Mouse (Mus musculus): ENCODE results near the gene Txk. TPM values are rescaled to one million over a fixed set of nuclear protein-coding genes. Genes with fewer than 3 reads are reported as not detected.

Gene Txk
- polyA plus RNA-seq, 1 experiment from 2014 or later: 0.23 TPM

DNA sequence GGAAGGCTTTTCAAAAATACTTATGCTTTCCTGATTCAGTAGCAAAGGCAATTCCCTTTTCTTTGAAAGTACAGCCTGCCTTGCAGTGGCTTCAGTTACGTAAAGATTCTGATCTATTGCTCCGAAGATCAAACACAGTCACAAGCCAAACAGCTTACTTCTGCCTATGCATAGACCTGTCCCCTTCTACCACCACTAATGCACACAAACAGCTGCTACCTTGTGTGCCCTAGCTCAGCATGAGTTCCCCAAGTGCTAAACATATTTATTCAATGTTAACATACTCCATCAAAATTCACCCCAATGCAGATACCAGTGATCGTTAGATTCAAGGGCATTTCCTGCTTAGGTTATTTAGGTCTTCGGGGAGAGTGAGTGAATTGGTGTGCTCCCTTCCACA, 6.1 kb downstream of the Txk start:
- Histone ChIP-seq H3K9ac (ENCODE audit: low read length) (no peak overlapping the region), H3K4me3 (ENCODE audit: low read depth, low read length) (no peak overlapping the region), H3K4me2 (ENCODE audit: low read length) (no peak overlapping the region), H3K27me3 (replicated peaks; ENCODE audit: control insufficient read depth, insufficient read depth, low read length) (no peaks in the 10 kb centered on the region), H3K9me3 (ENCODE audit: control insufficient read depth, low read length) (no peaks in the 10 kb centered on the region), H3K27ac (ENCODE audit: low read depth) (no peak overlapping the region), H3K4me1 (replicated peaks; ENCODE audit: control insufficient read depth, insufficient read depth, low read length) (no peaks in the 10 kb centered on the region), H3K36me3 (ENCODE audit: control insufficient read depth, insufficient read depth, low read length) (no peaks in the 10 kb centered on the region)
- DNase-seq (ENCODE audit: low spot score) (no peak), ATAC-seq (replicated peaks; ENCODE audit: low FRiP score, low TSS enrichment, low read depth) (no peak)
- 61% methylated on average over 4 of the region's 4 CpGs for WGBS

DNA sequence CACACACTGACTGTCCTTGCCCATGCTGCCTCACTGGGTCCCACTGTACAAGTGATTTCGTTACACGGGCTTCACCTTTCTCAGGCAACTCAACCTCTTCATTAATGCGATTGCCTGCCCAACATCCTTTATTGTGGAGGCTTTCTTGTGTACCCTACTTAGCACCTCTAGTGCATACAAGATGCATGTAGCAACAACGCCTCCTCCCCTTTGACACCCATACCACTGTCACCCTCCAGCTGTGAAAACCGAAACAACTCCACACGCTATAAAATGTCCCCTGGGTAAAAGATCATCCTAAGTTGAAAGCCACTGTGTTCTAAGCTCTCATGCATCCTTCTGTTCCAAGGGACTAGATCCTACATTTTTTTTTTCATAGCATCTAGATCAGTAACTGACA, 9.5 kb downstream of the Txk start:
- Histone ChIP-seq H3K27me3 (replicated peaks; ENCODE audit: control insufficient read depth, insufficient read depth, low read length) (no peaks in the 10 kb centered on the region), H3K27ac (ENCODE audit: low read depth) (no peak overlapping the region), H3K36me3 (ENCODE audit: control insufficient read depth, insufficient read depth, low read length) (no peaks in the 10 kb centered on the region), H3K4me1 (replicated peaks; ENCODE audit: control insufficient read depth, insufficient read depth, low read length) (no peaks in the 10 kb centered on the region), H3K9me3 (ENCODE audit: control insufficient read depth, low read length) (no peaks in the 10 kb centered on the region), H3K4me3 (ENCODE audit: low read depth, low read length) (no peak overlapping the region), H3K4me2 (ENCODE audit: low read length) (no peak overlapping the region), H3K9ac (ENCODE audit: low read length) (no peak overlapping the region)
- WGBS: 91% methylated on average over 6 of the region's 6 CpGs
- no peak for ATAC-seq (replicated peaks; ENCODE audit: low FRiP score, low TSS enrichment, low read depth)
- no peak for DNase-seq (ENCODE audit: low spot score)

DNA sequence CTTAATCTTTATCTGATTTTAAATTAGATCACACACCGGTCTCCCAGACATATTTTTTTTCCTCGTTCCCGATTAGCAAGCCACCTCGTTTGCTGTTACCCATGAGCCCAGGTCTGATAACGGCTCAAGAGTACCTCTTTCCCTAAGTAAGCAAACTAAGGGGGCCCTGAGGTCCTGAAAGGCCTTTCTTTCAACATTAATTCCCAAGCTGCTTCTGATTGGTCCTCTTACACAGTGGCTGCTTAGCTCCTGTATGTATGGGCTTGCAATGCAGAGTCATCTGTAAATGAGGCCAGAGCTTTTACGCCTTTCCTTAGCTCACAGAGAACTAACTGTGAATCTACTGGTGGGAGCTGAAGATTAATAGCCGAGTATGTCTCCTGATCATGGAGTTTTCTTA, 15.7 kb downstream of the Txk start:
- H3K9ac ChIP-seq (ENCODE audit: low read length): no peak overlapping the region
- H3K4me2 ChIP-seq (ENCODE audit: low read length): no peak overlapping the region
- no peak overlapping the region for H3K4me3 ChIP-seq (ENCODE audit: low read depth, low read length)
- WGBS: 55% methylated on average over 7 of the region's 7 CpGs
- ATAC-seq (replicated peaks; ENCODE audit: low FRiP score, low TSS enrichment, low read depth) (no peak), DNase-seq (ENCODE audit: low spot score) (no peak)
- no peaks in the 10 kb centered on the region for H3K36me3 ChIP-seq (ENCODE audit: control insufficient read depth, insufficient read depth, low read length)
- no peak overlapping the region for H3K27ac ChIP-seq (ENCODE audit: low read depth)
- no peaks in the 10 kb centered on the region for H3K27me3 ChIP-seq (replicated peaks; ENCODE audit: control insufficient read depth, insufficient read depth, low read length)
- no peaks in the 10 kb centered on the region for H3K9me3 ChIP-seq (ENCODE audit: control insufficient read depth, low read length)
- H3K4me1 ChIP-seq (replicated peaks; ENCODE audit: control insufficient read depth, insufficient read depth, low read length): no peaks in the 10 kb centered on the region

DNA sequence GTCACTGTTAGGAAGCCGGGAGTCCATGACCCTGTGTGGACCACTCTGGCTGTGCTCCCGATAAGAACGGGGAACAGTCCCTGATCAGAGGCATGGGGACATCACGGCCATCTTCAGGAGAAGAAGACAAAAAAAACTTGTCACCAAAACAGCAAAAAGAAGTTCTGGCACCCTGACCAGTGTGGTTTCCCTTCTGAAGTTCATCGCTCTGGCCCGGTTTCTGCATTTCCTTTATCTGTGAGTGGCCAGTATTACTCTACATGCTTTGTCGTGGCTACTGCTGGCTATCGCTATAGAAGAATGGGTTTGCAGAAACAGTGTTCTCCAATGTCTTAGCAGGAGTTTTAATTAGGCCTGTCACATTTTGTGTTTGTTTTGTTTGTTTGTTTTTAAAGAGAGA, 16.1 kb downstream of the Txk start:
- no peaks in the 10 kb centered on the region for H3K9me3 ChIP-seq (ENCODE audit: control insufficient read depth, low read length)
- 58% methylated on average over 8 of the region's 8 CpGs for WGBS
- no peak overlapping the region for H3K4me3 ChIP-seq (ENCODE audit: low read depth, low read length)
- no peak overlapping the region for H3K9ac ChIP-seq (ENCODE audit: low read length)
- no peaks in the 10 kb centered on the region for H3K27me3 ChIP-seq (replicated peaks; ENCODE audit: control insufficient read depth, insufficient read depth, low read length)
- H3K4me1 ChIP-seq (replicated peaks; ENCODE audit: control insufficient read depth, insufficient read depth, low read length): no peaks in the 10 kb centered on the region
- ATAC-seq (replicated peaks; ENCODE audit: low FRiP score, low TSS enrichment, low read depth) (no peak), DNase-seq (ENCODE audit: low spot score) (no peak)
- H3K27ac ChIP-seq (ENCODE audit: low read depth): no peak overlapping the region
- H3K36me3 ChIP-seq (ENCODE audit: control insufficient read depth, insufficient read depth, low read length): no peaks in the 10 kb centered on the region
- H3K4me2 ChIP-seq (ENCODE audit: low read length): no peak overlapping the region

DNA sequence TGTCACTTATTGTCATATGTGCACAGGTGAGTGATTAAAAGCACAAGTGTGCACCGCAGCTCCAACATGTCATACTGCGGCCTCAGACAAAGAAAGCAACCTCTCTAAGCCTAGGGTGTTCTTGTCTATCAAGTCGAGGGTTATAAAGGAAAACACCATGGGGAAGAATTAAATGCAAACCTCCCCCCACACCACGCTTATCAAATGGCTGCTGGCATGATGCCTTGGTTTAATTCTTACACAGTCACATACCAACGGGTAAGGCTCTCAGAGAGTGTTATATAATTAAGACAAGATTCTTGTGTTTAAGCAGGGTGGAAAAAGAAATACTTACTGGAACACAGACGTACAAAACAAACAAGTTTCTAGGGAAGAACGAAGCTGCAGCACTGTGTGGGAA, 16.8 kb downstream of the Txk start:
- Histone ChIP-seq H3K9ac (ENCODE audit: low read length) (no peak overlapping the region), H3K27ac (ENCODE audit: low read depth) (no peak overlapping the region), H3K36me3 (ENCODE audit: control insufficient read depth, insufficient read depth, low read length) (no peaks in the 10 kb centered on the region), H3K9me3 (ENCODE audit: control insufficient read depth, low read length) (no peaks in the 10 kb centered on the region), H3K27me3 (replicated peaks; ENCODE audit: control insufficient read depth, insufficient read depth, low read length) (no peaks in the 10 kb centered on the region), H3K4me2 (ENCODE audit: low read length) (no peak overlapping the region), H3K4me3 (ENCODE audit: low read depth, low read length) (no peak overlapping the region), H3K4me1 (replicated peaks; ENCODE audit: control insufficient read depth, insufficient read depth, low read length) (no peaks in the 10 kb centered on the region)
- DNase-seq (ENCODE audit: low spot score): no peak
- no peak for ATAC-seq (replicated peaks; ENCODE audit: low FRiP score, low TSS enrichment, low read depth)
- WGBS: 81% methylated on average over 7 of the region's 7 CpGs

DNA sequence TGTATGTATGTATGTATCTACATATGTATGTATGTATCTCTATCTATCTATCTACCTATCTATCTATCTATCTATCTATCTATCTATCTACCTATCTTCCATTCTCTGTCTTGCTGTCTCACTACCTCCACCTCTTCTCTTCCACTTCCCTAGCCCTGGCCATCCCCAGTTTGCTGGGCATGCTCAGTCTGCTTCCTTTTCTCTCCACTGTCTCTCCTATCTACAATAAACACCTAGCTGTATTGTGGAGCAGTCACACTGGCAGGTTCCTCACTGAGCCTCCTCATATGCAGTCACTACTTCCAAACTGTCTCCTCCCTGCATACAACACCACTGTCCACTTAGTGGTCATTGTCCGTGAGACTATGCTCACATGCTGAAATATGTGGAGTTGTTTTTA, 19.7 kb downstream of the Txk start:
- Histone ChIP-seq H3K36me3 (ENCODE audit: control insufficient read depth, insufficient read depth, low read length) (no peaks in the 10 kb centered on the region), H3K4me3 (ENCODE audit: low read depth, low read length) (no peak overlapping the region), H3K27ac (ENCODE audit: low read depth) (no peak overlapping the region), H3K4me2 (ENCODE audit: low read length) (no peak overlapping the region), H3K9me3 (ENCODE audit: control insufficient read depth, low read length) (no peaks in the 10 kb centered on the region), H3K4me1 (replicated peaks; ENCODE audit: control insufficient read depth, insufficient read depth, low read length) (no peaks in the 10 kb centered on the region), H3K9ac (ENCODE audit: low read length) (no peak overlapping the region), H3K27me3 (replicated peaks; ENCODE audit: control insufficient read depth, insufficient read depth, low read length) (no peaks in the 10 kb centered on the region)
- 89% methylated on average over 1 of the region's 1 CpGs for WGBS
- ATAC-seq (replicated peaks; ENCODE audit: low FRiP score, low TSS enrichment, low read depth): no peak
- no peak for DNase-seq (ENCODE audit: low spot score)

DNA sequence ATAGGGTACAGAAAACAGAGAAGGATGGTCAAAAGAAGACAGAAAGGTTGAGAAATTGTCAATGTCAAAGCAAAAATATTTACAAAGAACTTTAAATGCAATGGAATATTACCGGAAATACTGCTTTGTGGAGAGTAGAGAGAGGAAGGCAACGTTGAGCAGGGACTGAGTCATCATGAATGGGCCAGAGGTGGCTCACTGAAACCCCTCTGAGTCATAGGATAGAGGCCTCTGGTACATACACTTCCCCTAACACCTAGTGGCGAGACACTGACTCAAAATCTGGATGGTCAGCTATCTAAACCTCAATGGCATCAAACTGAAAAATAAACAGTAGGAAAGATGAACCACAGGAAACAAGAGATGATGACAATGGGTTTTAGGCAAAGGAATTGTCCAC, 27.2 kb downstream of the Txk start:
- H3K4me1 ChIP-seq (replicated peaks; ENCODE audit: control insufficient read depth, insufficient read depth, low read length): no peaks in the 10 kb centered on the region
- H3K4me2 ChIP-seq (ENCODE audit: low read length): no peak overlapping the region
- H3K27me3 ChIP-seq (replicated peaks; ENCODE audit: control insufficient read depth, insufficient read depth, low read length): no peaks in the 10 kb centered on the region
- WGBS: 84% methylated on average over 3 of the region's 3 CpGs
- no peaks in the 10 kb centered on the region for H3K9me3 ChIP-seq (ENCODE audit: control insufficient read depth, low read length)
- no peak overlapping the region for H3K27ac ChIP-seq (ENCODE audit: low read depth)
- DNase-seq (ENCODE audit: low spot score) (no peak), ATAC-seq (replicated peaks; ENCODE audit: low FRiP score, low TSS enrichment, low read depth) (no peak)
- H3K36me3 ChIP-seq (ENCODE audit: control insufficient read depth, insufficient read depth, low read length): no peaks in the 10 kb centered on the region
- no peak overlapping the region for H3K4me3 ChIP-seq (ENCODE audit: low read depth, low read length)
- H3K9ac ChIP-seq (ENCODE audit: low read length): no peak overlapping the region

DNA sequence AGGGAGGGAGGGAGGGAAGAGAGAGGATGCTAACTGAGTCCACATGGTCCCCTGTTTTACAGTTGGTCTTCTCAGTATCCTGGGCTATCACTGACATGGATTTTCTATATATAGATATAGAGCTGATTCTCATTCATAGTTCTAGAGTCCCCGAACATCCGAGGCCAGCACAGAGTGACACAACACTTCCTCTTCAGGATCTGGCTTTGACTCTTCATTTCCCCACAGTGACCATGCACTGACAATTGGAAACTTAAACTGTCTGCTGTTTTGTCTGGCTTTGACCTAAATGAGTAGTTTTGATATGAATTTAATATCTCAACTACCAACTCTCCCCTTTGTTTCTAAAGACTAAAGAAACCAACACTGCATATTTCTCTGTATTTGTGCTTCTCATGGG, 29.1 kb downstream of the Txk start:
- H3K4me2 ChIP-seq (ENCODE audit: low read length): no peak overlapping the region
- H3K36me3 ChIP-seq (ENCODE audit: control insufficient read depth, insufficient read depth, low read length): no peaks in the 10 kb centered on the region
- no peak overlapping the region for H3K27ac ChIP-seq (ENCODE audit: low read depth)
- H3K4me3 ChIP-seq (ENCODE audit: low read depth, low read length): no peak overlapping the region
- H3K27me3 ChIP-seq (replicated peaks; ENCODE audit: control insufficient read depth, insufficient read depth, low read length): no peaks in the 10 kb centered on the region
- no peak for ATAC-seq (replicated peaks; ENCODE audit: low FRiP score, low TSS enrichment, low read depth)
- no peak for DNase-seq (ENCODE audit: low spot score)
- no peak overlapping the region for H3K9ac ChIP-seq (ENCODE audit: low read length)
- WGBS: 63% methylated on average over 2 of the region's 2 CpGs
- H3K9me3 ChIP-seq (ENCODE audit: control insufficient read depth, low read length): no peaks in the 10 kb centered on the region
- no peaks in the 10 kb centered on the region for H3K4me1 ChIP-seq (replicated peaks; ENCODE audit: control insufficient read depth, insufficient read depth, low read length)

DNA sequence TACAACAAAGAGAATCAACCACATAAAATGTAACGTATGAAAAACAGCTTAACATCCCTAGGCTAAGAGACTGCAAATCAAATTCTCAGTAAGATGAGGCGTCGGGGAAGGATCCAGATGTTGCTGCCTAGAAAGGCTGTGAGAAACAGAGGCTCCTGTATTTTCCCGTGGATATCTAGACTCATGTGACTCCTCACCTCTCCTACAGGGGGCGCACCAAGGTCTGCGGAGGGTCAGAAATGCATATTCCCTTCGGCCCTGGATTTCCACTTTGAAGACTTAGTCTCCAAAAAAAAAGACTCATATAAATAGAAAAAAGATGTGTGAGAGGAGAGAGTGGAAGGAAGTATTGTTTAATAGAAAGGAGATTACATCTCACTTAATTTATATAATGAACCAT, 32.0 kb downstream of the Txk start:
- no peaks in the 10 kb centered on the region for H3K4me1 ChIP-seq (replicated peaks; ENCODE audit: control insufficient read depth, insufficient read depth, low read length)
- no peaks in the 10 kb centered on the region for H3K36me3 ChIP-seq (ENCODE audit: control insufficient read depth, insufficient read depth, low read length)
- no peak overlapping the region for H3K4me3 ChIP-seq (ENCODE audit: low read depth, low read length)
- WGBS: 63% methylated on average over 7 of the region's 7 CpGs
- no peak overlapping the region for H3K27ac ChIP-seq (ENCODE audit: low read depth)
- ATAC-seq (replicated peaks; ENCODE audit: low FRiP score, low TSS enrichment, low read depth): no peak
- no peaks in the 10 kb centered on the region for H3K9me3 ChIP-seq (ENCODE audit: control insufficient read depth, low read length)
- no peak overlapping the region for H3K4me2 ChIP-seq (ENCODE audit: low read length)
- no peaks in the 10 kb centered on the region for H3K27me3 ChIP-seq (replicated peaks; ENCODE audit: control insufficient read depth, insufficient read depth, low read length)
- no peak for DNase-seq (ENCODE audit: low spot score)
- H3K9ac ChIP-seq (ENCODE audit: low read length): no peak overlapping the region

Data from intestine, embryonic 14.5 days (tissue).